Mouse (Mus musculus) kidney, postnatal 25 days (tissue): ENCODE data around the gene Dagla.

Source experiments
- DNase-seq, 2 experiments: peaks; one replicate each; pipeline ENCODE4 v3.0.0; 2021; ENCODE audit warnings: mixed read lengths in 2 of 2

Dagla gene

DNA sequence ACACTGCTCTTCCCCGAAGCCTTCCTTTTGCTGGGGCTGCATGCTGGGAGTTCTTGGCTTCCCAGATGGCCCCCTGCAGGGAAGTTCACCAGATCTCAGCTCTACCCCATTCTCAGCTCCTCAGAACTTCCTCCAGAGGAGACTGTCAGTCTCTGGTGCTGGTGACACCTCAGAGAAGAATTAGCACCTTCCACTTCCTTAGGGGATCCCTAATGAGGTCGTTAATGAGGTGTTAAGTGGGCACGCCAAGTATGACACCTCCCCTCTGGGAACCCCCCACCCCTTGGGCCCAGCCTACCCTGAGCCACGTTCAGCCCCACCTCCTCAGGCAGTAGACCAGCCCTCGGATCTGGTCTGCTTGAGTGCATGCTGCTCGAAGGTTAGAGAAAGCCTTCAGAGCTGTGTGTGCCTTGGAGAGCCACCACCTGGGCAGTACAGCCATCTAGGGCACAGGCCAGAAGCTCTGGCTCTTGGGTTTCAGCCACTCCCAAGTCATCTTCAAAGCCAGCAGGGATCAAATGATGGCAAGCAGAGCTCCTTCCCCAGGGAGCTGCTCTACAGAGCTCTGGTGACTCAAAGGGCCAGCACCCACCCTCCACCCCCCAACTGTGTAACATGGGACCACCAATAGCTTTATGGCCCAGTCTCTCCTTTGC, 25.9 kb downstream of the Dagla start:
- DNase-seq = no peak

DNA sequence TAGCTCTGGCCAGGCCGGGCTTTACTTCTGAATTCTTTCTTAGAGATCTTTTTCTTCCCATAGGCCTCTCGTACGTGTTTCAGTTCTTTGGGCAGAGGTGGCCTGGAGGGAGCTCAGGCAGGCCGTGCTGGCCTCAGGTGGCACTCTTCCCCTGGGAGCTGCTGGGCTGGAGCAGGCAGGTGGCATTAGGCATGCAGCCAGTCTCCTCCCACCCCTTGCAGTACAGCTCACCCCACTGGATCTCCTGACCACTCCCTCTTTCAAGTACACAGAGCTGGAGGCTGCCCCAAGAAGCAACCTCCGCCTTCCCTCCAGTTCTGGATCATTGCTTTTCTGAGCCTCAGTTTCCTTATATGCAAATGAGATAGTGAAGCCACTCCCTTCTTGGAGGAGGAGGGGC, 26.9 kb downstream of the Dagla start:
- DNase-seq = peak; percentile 85 to 92

DNA sequence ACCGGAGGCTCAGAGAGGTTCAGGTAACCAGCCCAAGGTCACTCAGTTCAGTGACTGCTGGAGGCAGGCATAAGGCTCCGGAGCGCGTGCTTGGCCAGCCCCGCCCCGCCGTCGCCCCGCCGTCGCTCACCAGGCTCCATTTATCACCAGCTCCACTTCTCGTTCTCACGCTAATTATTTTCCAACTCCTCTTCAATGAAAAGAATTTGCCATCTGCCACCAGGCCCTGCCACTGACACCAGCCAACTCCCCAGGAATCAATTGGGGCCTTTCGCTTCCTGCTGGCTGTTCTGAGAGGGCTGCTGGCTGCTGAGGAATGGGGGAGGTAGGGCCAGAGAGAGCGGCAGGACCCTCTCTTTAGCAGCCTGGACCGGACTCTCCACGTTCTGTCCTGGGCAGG, 27.3 kb downstream of the Dagla start:
- peak in 1 of 2 experiments; percentile 78 for DNase-seq

DNA sequence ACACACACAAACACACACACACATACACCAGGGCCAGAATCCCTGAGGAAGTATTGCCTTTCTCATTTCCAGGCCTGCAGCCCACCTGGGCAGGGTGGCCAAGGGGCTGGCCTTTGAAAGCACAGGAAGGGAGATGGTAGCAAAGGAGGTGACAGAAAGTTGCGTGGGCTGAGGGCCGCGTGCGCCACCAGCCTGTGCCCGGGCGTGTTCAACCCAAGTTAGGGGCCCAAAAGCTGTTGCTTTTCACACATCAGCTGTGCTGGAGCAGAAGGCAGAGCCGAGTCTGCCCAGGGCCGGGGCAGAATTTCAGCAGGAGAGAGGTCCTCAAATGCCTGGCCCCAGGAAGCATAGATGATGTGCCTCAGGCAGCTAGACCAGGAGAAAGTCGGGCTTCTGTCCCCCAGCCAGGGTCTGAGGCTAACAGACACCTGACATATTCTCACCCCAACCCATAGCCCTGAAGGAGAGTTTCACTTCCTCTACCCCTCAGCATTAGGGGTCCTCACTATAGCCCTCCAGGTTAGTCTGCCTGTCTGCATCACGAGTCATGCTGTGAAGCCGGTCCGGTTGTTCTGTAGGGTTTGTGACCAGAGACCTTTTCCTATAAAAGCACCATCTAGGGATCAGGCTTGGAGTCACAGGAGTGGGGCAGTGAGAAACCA, 28.1 kb downstream of the Dagla start:
- DNase-seq = no peak

DNA sequence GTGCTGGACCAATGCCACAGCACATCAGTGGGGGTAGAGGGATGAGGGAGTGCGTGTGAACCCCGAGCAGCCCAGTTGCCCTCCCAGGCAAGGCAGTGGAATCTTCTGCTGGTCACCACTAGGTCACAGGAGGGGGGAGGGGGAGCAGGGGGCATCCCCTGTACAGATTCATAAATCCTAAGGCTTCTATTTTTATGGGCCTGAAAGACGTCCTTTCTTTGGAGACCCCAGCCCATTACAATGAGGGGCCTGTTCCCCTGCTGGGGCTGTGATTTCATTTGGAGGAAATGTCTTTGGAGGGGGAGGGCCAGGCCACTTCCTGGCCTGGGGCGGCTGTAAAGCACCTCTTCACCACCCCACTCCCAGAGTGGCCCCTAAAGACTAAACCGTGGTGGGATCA, 30.6 kb downstream of the Dagla start:
- DNase-seq = no peak

GRCm38 (mm10) chr19:10272746-10273145, 31.9 kb downstream of the Dagla start:
- no peak for DNase-seq

- no peak for DNase-seq
Measured at GRCm38 (mm10) chr19:10271592-10271991, 33.1 kb downstream of the Dagla start.

DNA sequence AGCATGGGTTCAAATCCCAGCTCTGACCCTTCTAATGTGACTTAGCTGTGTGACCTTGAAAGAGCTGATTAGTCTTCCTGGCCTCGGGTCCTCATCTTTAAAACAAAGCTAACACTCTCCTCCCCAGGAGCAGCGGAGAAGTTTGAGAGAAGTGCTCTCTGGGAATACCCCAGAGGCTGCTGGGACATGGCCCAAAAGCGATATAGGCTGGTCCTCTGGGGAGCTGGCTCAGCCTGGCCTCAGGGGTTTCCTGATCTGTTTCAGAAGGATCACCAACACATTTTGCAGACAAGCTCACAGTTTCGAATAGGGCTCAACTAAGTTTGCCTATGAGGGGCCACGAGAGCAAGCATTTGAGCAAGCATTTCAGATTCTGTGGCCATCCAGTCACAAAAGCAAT, 34.3 kb downstream of the Dagla start:
- no peak for DNase-seq

DNA sequence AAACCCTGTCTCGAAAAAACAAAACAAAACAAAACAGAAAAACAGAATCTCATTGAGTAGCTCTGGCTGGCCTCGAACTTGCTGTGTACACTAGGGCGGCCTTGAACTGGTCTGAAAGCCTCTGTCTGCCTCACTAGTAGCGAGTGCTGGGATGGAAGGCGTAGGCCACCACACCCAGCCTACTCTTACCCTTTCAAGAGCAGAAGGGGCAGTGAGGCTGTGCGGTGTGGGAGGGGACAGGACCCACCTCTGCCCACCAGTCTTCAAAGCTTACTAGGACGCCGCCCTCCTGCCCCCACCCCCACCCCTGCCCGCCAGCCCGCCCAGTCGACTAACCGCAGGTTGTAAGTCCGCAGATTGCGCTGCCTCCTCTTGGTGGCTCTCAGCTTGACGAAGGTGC, 35.8 kb downstream of the Dagla start:
- no peak for DNase-seq

DNA sequence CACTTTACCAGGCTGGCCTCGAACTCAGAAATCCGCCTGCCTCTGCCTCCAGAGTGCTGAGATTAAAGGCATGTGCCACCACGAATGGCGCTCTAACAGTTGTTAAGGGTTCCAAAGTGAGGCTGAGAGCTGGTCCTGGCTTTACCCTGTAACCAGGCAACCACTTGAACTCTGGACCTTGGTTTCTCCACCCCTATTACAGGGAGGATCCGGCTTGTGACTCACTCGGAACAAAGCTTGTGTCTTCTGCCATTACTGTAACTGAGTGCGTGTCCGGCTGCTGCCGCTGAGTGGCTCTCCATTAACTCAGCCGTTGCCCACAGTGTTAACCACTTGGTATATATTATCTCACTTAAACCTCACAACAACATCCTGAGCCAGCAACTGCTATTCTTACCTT, 36.7 kb downstream of the Dagla start:
- DNase-seq = peak; percentile 69 to 80

DNA sequence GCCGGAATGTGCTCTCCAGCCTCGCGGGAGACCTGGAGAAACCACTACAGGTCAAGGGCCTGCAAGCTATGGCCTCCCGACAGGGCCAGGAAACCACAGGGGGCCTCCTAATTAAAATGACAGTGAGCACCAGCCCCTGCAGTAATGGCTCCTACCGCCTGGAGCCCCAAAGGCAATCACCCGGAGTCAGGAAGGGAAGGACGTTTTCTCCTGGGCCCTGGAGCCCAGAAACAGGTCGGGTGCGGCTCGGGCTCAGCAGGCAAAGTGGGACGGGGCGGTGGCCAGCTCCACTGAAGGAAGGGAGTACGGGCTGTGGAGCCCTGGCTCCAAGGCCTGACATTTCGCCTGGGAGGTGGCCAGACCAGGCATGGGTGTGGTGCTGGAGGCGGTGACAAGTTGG, 37.6 kb downstream of the Dagla start:
- peak; percentile 23 to 61 for DNase-seq

DNA sequence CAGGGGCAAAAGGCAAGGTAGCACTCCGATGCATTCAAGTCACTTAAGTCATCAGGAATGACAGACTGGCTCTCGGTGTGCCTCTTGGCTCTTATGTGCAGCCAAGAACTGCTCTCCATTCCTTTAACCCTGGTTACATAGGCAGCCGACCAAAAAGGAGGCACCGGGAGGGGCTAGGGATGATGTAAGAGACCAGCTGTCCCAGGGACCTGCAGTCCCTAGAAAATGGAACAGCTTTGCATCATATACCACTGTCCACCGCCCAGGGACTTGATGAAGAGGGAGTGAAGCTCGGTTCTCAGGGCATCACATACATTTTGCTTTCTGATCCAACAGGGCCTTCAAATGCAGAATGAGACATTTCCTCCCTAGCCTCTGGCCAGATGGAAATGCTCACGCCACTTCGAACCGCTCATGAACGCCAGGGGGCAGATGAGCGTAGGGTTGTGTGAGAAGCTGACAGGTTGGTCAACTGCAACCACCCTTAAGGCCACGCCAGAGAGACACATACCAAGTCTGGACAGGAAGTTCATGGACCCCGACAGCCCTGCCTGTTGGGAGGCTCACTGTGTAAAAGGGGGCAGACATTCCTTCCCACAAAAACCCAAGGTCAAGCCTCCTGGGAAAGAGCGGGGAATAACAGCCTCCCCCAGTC, 38.4 kb downstream of the Dagla start:
- DNase-seq = peak; percentile 88 to 91

GRCm38 (mm10) chr19:10261369-10261768, 43.3 kb downstream of the Dagla start:
- no peak for DNase-seq

DNA sequence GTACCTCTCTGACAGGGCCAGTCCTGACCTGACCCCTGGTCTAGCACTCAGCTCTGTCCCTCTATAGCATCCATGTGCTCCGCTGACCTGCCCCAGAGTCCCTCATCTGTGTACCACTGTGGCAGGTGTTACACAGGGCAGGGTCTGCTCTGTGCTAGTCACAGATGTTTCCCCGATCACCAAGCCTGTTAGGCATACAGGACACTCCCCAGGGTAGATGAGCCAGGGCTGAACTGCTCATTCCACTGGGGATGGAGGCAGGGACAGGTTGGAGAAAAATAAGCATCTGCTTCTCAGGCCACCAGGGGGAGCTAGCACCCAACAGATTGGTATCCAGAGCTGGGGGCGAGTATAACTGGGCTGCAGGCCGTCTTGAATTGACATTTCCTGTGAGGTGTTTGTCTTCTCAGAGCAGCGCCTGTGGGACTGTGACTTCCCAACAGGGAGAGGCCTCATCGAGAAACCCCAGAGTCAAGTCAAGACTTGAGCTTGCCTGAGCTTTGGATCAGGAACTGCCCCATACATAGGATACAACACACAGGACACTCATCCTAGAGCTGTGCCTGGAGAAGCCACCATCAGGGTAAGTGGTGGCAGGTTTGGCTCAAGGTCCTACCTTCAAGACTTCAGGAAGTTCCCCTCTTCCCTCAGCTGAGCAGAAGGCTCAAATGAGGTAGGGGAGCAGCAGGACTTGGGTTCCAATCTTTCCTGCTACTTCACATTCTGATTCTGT, 46.2 kb downstream of the Dagla start:
- peak; percentile 76 to 89 for DNase-seq

DNA sequence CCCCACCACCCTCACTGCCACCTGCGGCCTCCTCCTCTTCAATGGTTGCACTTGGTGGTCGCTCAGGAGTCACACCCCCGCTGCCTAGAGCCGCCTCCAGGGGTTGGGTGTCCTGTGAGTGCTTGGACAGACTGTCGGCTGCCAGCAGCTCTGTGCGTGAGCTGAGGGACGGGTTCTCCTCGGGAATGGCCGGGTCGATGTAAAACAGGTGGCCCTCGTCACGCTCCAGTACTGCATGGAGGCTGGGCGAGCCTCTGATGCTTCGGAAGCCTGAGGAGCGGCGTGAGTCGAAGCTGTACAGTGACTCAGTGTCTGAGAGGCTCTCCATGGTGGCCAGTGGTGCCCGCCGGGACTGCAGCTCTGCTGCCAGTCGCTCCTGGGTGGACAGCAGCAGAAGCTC, 56.5 kb downstream of the Dagla start:
- DNase-seq = no peak

GRCm38 (mm10) chr19:10247165-10247564, 57.5 kb downstream of the Dagla start:
- no peak for DNase-seq

- peak; percentile 75 to 81 for DNase-seq
Measured at GRCm38 (mm10) chr19:10244183-10244582, 60.5 kb downstream of the Dagla start.

GRCm38 (mm10) chr19:10242916-10243315, 61.8 kb downstream of the Dagla start:
- no peak for DNase-seq

- peak; percentile 77 to 84 for DNase-seq
Measured at GRCm38 (mm10) chr19:10240654-10241305, 63.9 kb downstream of the Dagla start, which contains the start of gene Myrf. Gene Myrf, minus strand, starts transcription at chr19:10240748.

- DNase-seq = no peak
Measured at GRCm38 (mm10) chr19:10239975-10240653, 64.6 kb downstream of the Dagla start.

DNA sequence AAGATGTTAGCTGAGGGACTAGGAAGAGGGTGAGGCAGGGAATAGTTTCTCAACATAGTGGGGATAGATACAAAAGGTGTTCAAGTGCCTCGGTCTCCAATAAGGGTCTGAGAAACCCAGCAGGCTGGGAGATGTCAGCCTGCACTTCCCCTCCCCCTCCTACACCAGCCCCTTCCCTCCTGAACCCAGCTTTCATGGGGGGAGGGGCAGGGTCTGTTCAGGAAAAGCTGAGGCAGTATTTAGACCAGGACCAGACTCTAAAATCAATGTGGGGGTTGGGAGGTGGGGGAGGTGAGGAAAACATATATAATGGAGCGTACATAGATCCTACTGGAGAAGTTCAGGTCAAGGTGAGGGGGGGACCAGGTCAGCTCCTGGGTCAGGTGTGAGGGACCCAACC, 65.3 kb downstream of the Dagla start:
- DNase-seq = no peak

GRCm38 (mm10) chr19:10238477-10238876, 66.2 kb downstream of the Dagla start:
- no peak for DNase-seq
